Mouse (Mus musculus) neural tube, embryonic 12.5 days (tissue): Measurements from ENCODE around the gene Zmiz1. TPM values are rescaled to one million over a fixed set of nuclear protein-coding genes. Genes with fewer than 3 reads are reported as not detected.

Experiments used
- ATAC-seq: fragments of 200-750 bp; cut with Nextera tagmentation; 2 replicates; pipeline ENCODE4 v1.8.0; 2017; ENCODE audit warnings: low read depth, mild to moderate bottlenecking, moderate TSS enrichment, moderate library complexity; ENCODE audit not compliant: low FRiP score
- H3K27ac ChIP-seq: fragments of 300-500 bp; sonication (generic); 2 replicates; pipeline ENCODE4 v1.5.1; 2016
- H3K27me3 ChIP-seq: fragments of 300-500 bp; sonication (generic); replicated peaks from 2 replicates; pipeline ENCODE4 v1.6.1; 2016; ENCODE audit warnings: mild to moderate bottlenecking
- H3K36me3 ChIP-seq: fragments of 300-500 bp; sonication (generic); 2 replicates; pipeline ENCODE4 v1.6.1; 2016; ENCODE audit warnings: mild to moderate bottlenecking
- H3K4me1 ChIP-seq: fragments of 300-500 bp; sonication (generic); 2 replicates; pipeline ENCODE4 v1.6.1; 2016
- H3K4me2 ChIP-seq: fragments of 300-500 bp; sonication (generic); replicated peaks from 2 replicates; pipeline ENCODE4 v1.6.1; 2016; ENCODE audit warnings: mild to moderate bottlenecking
- H3K4me3 ChIP-seq: fragments of 300-500 bp; sonication (generic); 2 replicates; pipeline ENCODE4 v1.5.1; 2016
- H3K9ac ChIP-seq: fragments of 300-500 bp; sonication (generic); 2 replicates; pipeline ENCODE4 v1.6.1; 2016; ENCODE audit warnings: mild to moderate bottlenecking
- H3K9me3 ChIP-seq: fragments of 300-500 bp; sonication (generic); 2 replicates; pipeline ENCODE4 v1.6.1; 2016; ENCODE audit warnings: mild to moderate bottlenecking
- WGBS: fragments of 180-500 bp; shearing (Covaris S2); methylation state at CpG from one replicate; pipeline ENCODE4 v1.1.7; 2016; 5-methylcytosine and 5-hydroxymethylcytosine counted together
- polyA plus RNA-seq: library from polyadenylated mRNA; unstranded; fragments of >200 nt; fragmentation: Nextera tagmentation; extraction: Ambion mirVana; gene quantifications from 2 replicates; pipeline ENCODE4 v1.2.1, GENCODE M21; 2016

The Zmiz1 gene
- polyA plus RNA-seq, 1 experiment from 2014 or later, result 63.4 TPM

DNA sequence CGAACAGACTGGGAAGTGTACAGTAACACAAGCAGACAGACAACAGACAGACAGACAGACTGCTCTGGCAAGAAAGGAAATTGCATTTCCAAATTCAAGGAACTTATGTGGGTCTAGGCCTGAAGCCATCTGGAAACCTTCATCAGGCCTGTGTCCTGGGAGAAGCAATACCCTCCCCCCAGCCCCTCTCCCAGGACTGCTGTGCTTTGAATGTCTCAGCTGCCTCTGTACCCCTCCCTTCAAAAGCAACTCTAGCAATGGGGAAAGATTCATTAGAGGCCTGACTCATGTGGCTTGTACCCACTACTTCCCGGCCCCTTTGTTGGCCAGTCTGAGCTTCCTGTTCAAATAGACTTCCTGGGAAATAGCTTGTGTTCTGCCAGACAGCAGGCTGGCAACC, 142.0 kb downstream of the Zmiz1 start:
- Histone ChIP-seq H3K9me3 (no peaks in the 10 kb centered on the region), H3K4me2 (no peak overlapping the region), H3K36me3 (peaks cover 17% of the 10 kb centered on the region), H3K27ac (no peak overlapping the region), H3K4me1 (peaks cover 45% of the 10 kb centered on the region), H3K27me3 (no peaks in the 10 kb centered on the region), H3K4me3 (no peak overlapping the region), H3K9ac (no peak overlapping the region)
- 55% methylated on average over 2 of the region's 2 CpGs for WGBS
- ATAC-seq, result no peak

DNA sequence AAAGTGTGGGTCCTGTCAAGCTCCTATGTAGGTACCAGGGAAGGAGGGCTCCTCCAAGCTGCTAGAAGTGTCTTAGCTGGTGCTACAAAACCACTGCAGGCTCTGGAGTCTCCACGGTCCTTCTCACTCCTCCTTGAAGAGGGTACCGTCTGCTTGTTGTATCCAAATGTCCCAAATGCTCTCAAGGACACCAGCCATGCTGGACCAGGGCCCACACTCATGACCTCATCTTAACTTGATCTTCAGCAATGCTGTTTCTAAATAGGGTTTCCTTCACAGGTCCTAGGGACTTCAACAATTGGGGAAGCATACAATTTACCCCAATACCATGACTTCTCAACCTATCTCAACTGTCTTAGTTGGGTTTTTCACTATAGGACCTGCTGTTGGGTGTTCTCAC, 143.0 kb downstream of the Zmiz1 start:
- Histone ChIP-seq H3K27me3 (no peaks in the 10 kb centered on the region), H3K4me1 (peaks cover 56% of the 10 kb centered on the region), H3K4me2 (no peak overlapping the region), H3K36me3 (peaks cover 15% of the 10 kb centered on the region), H3K27ac (no peak overlapping the region), H3K9ac (no peak overlapping the region), H3K9me3 (no peaks in the 10 kb centered on the region), H3K4me3 (no peak overlapping the region)
- WGBS, result 94% methylated on average over 2 of the region's 2 CpGs
- ATAC-seq, result no peak

DNA sequence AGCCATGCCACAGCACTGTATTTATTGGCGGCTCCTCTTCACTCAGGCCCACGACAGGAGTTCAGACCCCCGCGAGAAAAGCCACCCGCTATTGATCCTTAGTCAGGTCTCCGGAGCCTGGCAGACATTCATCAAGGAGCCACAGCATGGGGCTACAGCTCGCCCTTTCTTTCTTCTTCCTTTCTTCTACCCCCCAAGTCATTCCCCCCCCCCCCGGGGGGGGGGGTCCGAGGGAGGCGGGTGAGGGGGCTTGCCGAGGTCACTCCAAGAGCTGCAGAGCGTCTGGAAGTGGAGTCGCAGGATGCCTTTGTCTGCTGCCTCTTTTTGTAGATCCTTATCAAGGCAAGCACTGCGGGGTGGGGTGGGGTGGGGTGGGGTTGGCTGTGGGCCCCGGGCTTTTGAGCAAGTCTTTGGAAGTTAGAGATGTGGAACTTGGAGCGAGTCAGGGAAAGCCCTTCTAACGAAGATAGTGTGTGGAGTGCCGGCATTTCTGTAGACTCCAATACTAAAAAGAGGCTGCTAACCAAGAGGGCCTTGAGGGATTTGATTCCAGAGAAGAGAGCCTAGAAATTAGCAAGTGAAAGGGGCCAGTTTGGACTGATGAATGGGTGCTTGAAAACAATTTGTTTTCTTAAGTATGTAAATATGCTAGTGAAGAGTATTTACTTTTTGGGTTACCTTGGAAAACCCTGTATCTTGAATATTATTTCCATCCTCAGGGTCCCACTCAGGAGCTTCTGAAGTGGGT, 145.6 kb downstream of the Zmiz1 start:
- Histone ChIP-seq H3K9ac (no peak overlapping the region), H3K9me3 (no peaks in the 10 kb centered on the region), H3K36me3 (peaks cover under 1% of the 10 kb centered on the region; the same call in 1 of the 2 replicates), H3K4me3 (no peak overlapping the region), H3K27ac (peak overlapping the region; percentile 47; the same call in 1 of the 2 replicates), H3K4me1 (peaks cover 72% of the 10 kb centered on the region), H3K27me3 (no peaks in the 10 kb centered on the region), H3K4me2 (peak overlapping the region; percentile 31)
- WGBS, result 2% methylated on average over 18 of the region's 18 CpGs
- ATAC-seq, result no peak

DNA sequence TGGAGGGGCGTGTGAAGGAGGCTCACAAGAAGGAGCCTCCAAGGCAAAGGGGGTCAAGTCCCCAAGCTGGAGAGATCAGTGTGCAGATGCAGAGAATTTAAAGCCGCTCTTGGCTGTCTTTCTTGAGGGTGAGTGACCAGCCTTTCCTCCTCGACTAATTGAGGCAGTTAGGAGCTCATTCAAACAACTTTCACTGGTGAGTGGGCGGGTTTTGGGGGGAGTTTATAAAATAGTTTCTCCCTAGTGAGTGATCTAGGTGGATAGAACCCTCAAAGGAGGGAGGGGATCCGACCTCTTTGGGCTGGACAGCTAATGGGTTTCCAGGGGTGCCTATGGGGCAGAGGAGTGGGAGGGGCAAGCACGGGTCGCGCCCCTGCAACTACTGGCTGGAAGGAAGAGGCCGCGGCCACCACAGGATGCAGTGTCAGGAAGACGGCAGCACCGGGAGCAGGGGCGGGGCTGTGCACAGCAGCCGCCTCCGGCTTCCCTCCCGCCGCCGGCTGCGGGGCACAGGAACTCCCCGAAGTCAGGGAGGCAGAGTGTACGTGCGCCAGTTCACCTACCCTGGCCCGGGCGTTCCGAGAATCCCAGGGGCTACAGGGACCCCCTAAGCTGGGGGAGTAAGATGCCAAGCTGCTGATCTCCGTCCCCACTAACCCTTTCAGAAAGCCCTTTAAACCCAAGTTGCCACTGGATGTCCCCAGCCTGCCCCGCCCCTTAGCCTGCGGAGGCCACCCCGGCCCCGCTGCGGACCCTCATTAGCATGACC, 147.6 kb downstream of the Zmiz1 start:
- Histone ChIP-seq H3K4me2 (peak overlapping the region; percentile 93), H3K36me3 (no peaks in the 10 kb centered on the region), H3K27ac (peak overlapping the region; percentile 99), H3K27me3 (no peaks in the 10 kb centered on the region), H3K9me3 (no peaks in the 10 kb centered on the region), H3K9ac (peak overlapping the region; percentile 95), H3K4me1 (peaks cover 87% of the 10 kb centered on the region), H3K4me3 (peak overlapping the region; percentile 81)
- peak; percentile 18 for ATAC-seq
- under 1% methylated on average over 31 of the region's 31 CpGs for WGBS

DNA sequence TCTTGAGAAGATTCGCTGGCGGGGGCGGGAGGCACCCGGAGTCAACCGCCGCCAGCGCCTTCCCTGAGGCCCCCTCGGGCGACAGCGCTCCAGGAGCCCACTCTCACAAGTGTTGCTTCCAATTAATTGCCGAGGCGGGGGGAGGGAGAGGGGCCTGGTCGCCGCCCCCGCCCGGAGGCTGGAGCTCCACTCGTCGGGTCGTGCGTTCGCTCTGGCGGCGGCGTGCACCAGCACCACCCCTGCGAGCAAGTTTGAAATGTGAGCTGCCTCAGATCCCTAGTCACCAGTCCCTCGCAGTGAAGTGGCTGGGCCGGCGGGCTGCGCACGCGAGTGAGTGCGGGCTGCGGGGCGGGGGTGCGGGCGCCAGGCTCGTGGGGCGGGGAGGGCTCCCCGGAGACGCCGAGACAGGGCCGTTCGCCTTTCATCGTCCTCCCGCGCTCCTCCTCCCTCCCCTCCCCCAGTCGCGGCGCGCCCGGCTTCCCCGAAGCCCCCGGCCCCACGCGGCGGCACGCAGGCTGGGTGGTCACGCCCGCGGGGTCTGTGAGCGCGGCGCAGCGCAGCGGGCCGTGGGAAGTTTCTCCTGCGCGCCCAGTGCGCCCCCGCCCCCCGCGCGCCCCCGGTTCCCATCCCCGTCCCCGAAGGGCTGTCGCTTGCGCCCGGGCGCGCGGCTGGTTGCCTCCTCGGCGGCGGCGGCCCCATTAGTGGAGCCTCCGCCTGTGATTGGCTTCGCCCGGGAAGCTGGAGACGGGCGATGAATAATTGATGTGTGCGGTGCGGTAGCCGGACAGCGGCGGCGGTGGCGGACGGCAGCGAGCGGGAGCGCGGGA, 148.4 kb downstream of the Zmiz1 start:
- Histone ChIP-seq H3K27ac (peak overlapping the region; percentile 99), H3K36me3 (no peaks in the 10 kb centered on the region), H3K9me3 (no peaks in the 10 kb centered on the region), H3K4me2 (peak overlapping the region; percentile 93), H3K4me1 (peaks cover 91% of the 10 kb centered on the region), H3K4me3 (peak overlapping the region; percentile 81), H3K9ac (peak overlapping the region; percentile 95), H3K27me3 (no peaks in the 10 kb centered on the region)
- ATAC-seq, result peak; percentile 81
- WGBS, result under 1% methylated on average over 102 of the region's 103 CpGs

DNA sequence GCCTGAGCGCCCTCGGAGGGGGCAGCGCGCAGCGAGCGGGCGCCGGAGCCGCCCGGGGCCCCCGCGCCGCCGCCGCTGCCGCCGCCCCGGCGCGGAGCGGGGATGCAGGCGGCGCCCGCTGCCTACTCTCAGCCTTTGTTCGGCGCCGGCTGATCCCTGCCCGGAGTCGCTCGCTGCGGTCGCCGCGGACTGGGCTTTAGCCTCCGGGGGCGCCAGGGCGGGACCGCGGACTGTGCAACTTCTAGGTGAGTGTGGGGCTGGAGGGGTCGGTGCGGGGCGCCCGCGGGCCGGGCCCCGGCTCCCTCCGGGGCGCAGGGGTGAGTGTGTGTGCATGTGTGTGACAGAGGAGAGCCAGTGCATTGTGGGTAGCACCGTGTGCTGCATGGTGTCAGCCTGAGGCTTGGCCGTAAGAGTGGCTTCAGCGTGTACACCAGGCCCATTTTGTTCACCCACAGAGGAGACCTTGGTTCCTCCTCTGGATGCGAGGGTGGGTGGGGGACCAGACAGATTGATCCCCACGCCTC, 149.0 kb downstream of the Zmiz1 start:
- WGBS, result 1% methylated on average over 46 of the region's 53 CpGs

DNA sequence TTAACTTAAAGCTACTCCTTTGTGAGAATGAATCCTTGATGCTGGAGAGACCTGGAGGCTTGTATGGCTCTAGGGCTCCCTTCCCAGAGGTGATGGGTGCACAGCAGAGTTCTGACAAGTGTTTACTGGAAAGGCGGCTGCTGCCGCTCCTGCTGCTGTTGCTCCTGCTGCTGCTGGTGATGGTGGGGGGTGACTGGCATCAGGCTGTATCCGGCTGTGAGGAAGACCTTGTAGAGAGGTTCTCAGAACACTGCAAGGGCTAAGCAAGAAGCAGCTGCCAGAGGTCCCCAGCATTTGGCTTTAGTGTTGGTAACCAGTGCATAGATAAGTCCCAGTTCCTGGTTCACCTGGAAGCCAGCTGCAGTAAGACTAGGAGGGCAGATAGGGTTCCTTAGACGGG, 149.6 kb downstream of the Zmiz1 start:
- Histone ChIP-seq H3K9ac (peak overlapping the region; percentile 95), H3K36me3 (no peaks in the 10 kb centered on the region), H3K9me3 (no peaks in the 10 kb centered on the region), H3K27ac (peak overlapping the region; percentile 99), H3K4me3 (peak overlapping the region; percentile 81), H3K4me2 (peak overlapping the region; percentile 93), H3K27me3 (no peaks in the 10 kb centered on the region), H3K4me1 (peaks cover 90% of the 10 kb centered on the region)
- 10% methylated on average over 4 of the region's 4 CpGs for WGBS
- ATAC-seq, result no peak

More for the DNA sequence above, 149.0 kb downstream of the Zmiz1 start:
- H3K9ac ChIP-seq, result peak overlapping the region; percentile 95
- H3K27me3 ChIP-seq, result no peaks in the 10 kb centered on the region
- peak overlapping the region; percentile 99 for H3K27ac ChIP-seq
- H3K36me3 ChIP-seq, result no peaks in the 10 kb centered on the region
- H3K4me3 ChIP-seq, result peak overlapping the region; percentile 81
- no peaks in the 10 kb centered on the region for H3K9me3 ChIP-seq
- peak; percentile 69 for ATAC-seq
- peaks cover 90% of the 10 kb centered on the region for H3K4me1 ChIP-seq
- H3K4me2 ChIP-seq, result peak overlapping the region; percentile 93

DNA sequence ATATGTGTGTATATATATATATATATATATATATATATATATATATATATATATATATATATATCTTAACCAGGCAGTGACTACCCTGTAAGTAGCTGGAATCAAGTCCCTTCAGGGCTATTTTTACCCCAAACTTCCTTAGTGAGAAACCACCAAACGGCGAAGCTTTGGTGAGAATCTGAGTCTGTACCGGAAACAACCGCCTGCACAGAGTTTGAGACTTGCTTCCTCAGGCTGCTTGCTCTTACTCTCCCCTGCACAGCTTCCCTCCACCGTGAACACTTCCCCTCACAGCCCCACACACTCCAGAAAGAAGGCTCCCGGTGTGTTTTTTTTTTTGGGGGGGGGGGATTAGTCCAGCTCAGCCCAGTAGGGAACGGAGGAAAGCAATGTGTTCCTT, 150.4 kb downstream of the Zmiz1 start:
- no peak for ATAC-seq
- WGBS, result 72% methylated on average over 7 of the region's 7 CpGs
- Histone ChIP-seq H3K36me3 (no peaks in the 10 kb centered on the region), H3K4me2 (peak overlapping the region; percentile 93), H3K27me3 (no peaks in the 10 kb centered on the region), H3K4me3 (no peak overlapping the region), H3K9ac (0 out of 2 replicates have a peak overlapping the region, but pooled peaks have one; percentile 44), H3K4me1 (peaks cover 88% of the 10 kb centered on the region), H3K9me3 (no peaks in the 10 kb centered on the region), H3K27ac (no peak overlapping the region)

DNA sequence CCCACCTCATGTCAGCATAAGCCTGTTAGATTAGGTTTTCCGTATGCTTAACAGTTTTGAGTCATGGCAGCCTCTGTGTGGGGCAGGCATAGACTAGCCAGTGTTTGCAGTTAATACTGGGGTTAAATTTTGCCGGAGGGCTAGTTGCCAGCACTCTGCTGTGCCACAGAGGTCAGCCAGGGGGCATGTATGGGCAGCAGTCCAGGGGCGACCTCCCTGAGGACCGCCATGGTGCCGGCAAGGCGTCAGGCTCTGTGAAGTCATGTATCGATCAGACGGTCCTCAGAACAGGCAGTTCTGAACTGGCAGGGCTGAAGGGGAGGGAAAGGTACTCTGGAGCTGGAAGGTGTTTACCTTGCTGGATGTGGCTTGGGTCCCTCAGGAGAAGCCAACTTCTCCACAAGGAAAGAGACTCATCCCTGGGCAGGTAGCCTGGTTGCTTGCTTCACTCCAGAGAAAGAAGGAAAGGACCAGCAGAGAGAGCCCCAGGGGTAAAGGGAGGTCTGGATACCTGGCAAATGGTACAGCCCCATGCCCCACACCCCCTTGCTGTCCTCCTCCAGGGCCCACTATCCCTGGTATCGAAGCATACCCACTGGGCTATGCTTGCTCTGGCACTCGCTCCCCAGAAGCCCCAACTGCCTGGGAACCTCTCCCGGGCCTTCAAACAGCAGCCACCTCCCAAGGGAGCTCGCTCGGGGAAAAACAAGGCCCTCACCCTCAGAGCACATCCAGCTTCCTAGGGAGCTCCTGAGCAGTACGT, 151.6 kb downstream of the Zmiz1 start:
- Histone ChIP-seq H3K4me1 (peaks cover 88% of the 10 kb centered on the region), H3K36me3 (peaks cover 2% of the 10 kb centered on the region; the same call in 1 of the 2 replicates), H3K27me3 (no peaks in the 10 kb centered on the region), H3K4me3 (peak overlapping the region; percentile 19), H3K9ac (peak overlapping the region; percentile 44), H3K4me2 (peak overlapping the region; percentile 57), H3K27ac (0 out of 2 replicates have a peak overlapping the region, but pooled peaks have one; percentile 37), H3K9me3 (no peaks in the 10 kb centered on the region)
- ATAC-seq, result no peak
- 50% methylated on average over 14 of the region's 14 CpGs for WGBS

DNA sequence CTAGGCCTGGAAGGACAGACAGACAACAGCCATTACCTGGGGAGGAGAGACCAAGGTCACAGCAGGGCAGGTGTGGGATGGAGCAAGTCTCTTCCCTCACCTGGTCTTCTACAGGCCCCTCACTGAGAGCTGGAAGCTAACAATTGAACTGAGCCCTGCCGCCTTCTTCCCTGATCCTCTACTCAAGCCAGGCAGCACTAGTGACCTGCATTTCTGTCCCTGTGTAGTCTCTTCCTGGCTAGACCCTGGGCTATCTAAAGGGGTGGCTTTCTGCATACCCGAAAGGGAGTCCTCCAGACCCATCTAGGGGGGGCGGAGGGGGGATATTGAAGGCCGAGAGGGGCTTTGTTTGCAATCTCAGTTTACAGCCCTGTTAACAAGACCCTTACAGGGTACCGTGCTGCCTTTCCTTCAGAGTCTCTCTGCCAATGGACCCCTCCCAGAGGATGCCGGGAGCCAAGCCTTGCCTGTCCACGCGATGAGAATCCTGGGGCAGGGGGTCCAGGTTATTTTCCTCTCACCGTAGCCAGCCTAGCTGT, 152.2 kb downstream of the Zmiz1 start:
- Histone ChIP-seq H3K9me3 (no peaks in the 10 kb centered on the region), H3K27me3 (no peaks in the 10 kb centered on the region), H3K4me3 (peak overlapping the region; percentile 19; the same call in 1 of the 2 replicates), H3K27ac (peak overlapping the region; percentile 37; the same call in 1 of the 2 replicates), H3K4me2 (peak overlapping the region; percentile 57), H3K4me1 (peaks cover 88% of the 10 kb centered on the region), H3K36me3 (peaks cover 8% of the 10 kb centered on the region; the same call in 1 of the 2 replicates), H3K9ac (peak overlapping the region; percentile 44; the same call in 1 of the 2 replicates)
- no peak for ATAC-seq
- 31% methylated on average over 9 of the region's 9 CpGs for WGBS
